Mouse (Mus musculus): ENCODE measurements around the gene Rxfp4. TPM values are rescaled to one million over a fixed set of nuclear protein-coding genes. Genes with fewer than 3 reads are reported as not detected.
A peak's percentile ranks its signal among the peaks of the same experiment; 100 is the strongest.

Gene Rxfp4
- 0.19 TPM in 1 of 2 replicates, not detected in the other for polyA plus RNA-seq (2015; fragmentation: Nextera tagmentation; extraction: Ambion mirVana)

GRCm38 (mm10) chr3:88652846-88653515, at the start of gene Rxfp4:
TSS of gene Rxfp4 (minus strand) at chr3:88653142.
- H3K9ac ChIP-seq = no peak within 1 kb of the TSS
- H3K9me3 ChIP-seq = no peaks in the 10 kb centered on the region
- H3K4me2 ChIP-seq = no peak within 1 kb of the TSS
- H3K36me3 ChIP-seq = peaks cover 7% of the 10 kb centered on the region
- H3K4me3 ChIP-seq = no peak within 1 kb of the TSS
- peaks cover 27% of the 10 kb centered on the region for H3K4me1 ChIP-seq
- H3K27ac ChIP-seq = 0 out of 2 replicates have a peak within 1 kb of the TSS, but pooled peaks have one; percentile 23
- ATAC-seq (ENCODE audit: insufficient number of reproducible peaks, low FRiP score, low TSS enrichment, low read depth) = no peak
- H3K27me3 ChIP-seq = no peaks in the 10 kb centered on the region
- 82% methylated on average over 17 of the region's 17 CpGs for WGBS

- H3K9me3 ChIP-seq = no peaks in the 10 kb centered on the region
- H3K27ac ChIP-seq = no peak overlapping the region
- H3K27me3 ChIP-seq = no peaks in the 10 kb centered on the region
- ATAC-seq (ENCODE audit: insufficient number of reproducible peaks, low FRiP score, low TSS enrichment, low read depth) = no peak
- no peak overlapping the region for H3K4me3 ChIP-seq
- H3K4me1 ChIP-seq = no peaks in the 10 kb centered on the region
- no peak overlapping the region for H3K4me2 ChIP-seq
- WGBS = 71% methylated on average over 3 of the region's 3 CpGs
- no peak overlapping the region for H3K9ac ChIP-seq
- peaks cover 85% of the 10 kb centered on the region for H3K36me3 ChIP-seq
These were observed 48.3 kb upstream of the Rxfp4 start for GRCm38 (mm10) chr3:88701222-88701621.

- Histone ChIP-seq H3K9ac (no peak overlapping the region), H3K27me3 (no peaks in the 10 kb centered on the region), H3K4me1 (no peaks in the 10 kb centered on the region), H3K4me3 (no peak overlapping the region), H3K27ac (no peak overlapping the region), H3K9me3 (no peaks in the 10 kb centered on the region), H3K36me3 (peaks cover 87% of the 10 kb centered on the region), H3K4me2 (no peak overlapping the region)
- WGBS = 77% methylated on average over 3 of the region's 3 CpGs
- no peak for ATAC-seq (ENCODE audit: insufficient number of reproducible peaks, low FRiP score, low TSS enrichment, low read depth)
These were observed 47.3 kb upstream of the Rxfp4 start for GRCm38 (mm10) chr3:88700247-88700646.

GRCm38 (mm10) chr3:88698834-88699233, 45.9 kb upstream of the Rxfp4 start:
- WGBS = 94% methylated on average over 6 of the region's 6 CpGs
- no peak overlapping the region for H3K4me2 ChIP-seq
- no peaks in the 10 kb centered on the region for H3K4me1 ChIP-seq
- H3K36me3 ChIP-seq = peaks cover 91% of the 10 kb centered on the region
- H3K9me3 ChIP-seq = no peaks in the 10 kb centered on the region
- no peak overlapping the region for H3K9ac ChIP-seq
- ATAC-seq (ENCODE audit: insufficient number of reproducible peaks, low FRiP score, low TSS enrichment, low read depth) = no peak
- H3K4me3 ChIP-seq = no peak overlapping the region
- H3K27ac ChIP-seq = no peak overlapping the region
- H3K27me3 ChIP-seq = no peaks in the 10 kb centered on the region

GRCm38 (mm10) chr3:88698051-88698450, 45.1 kb upstream of the Rxfp4 start:
- Histone ChIP-seq H3K4me1 (no peaks in the 10 kb centered on the region), H3K4me2 (no peak overlapping the region), H3K4me3 (no peak overlapping the region), H3K36me3 (peaks cover 91% of the 10 kb centered on the region), H3K9ac (no peak overlapping the region), H3K9me3 (no peaks in the 10 kb centered on the region), H3K27me3 (no peaks in the 10 kb centered on the region), H3K27ac (no peak overlapping the region)
- ATAC-seq (ENCODE audit: insufficient number of reproducible peaks, low FRiP score, low TSS enrichment, low read depth) = no peak
- 94% methylated on average over 1 of the region's 1 CpGs for WGBS

GRCm38 (mm10) chr3:88695545-88695944, 42.6 kb upstream of the Rxfp4 start:
- Histone ChIP-seq H3K27me3 (no peaks in the 10 kb centered on the region), H3K27ac (no peak overlapping the region), H3K4me2 (no peak overlapping the region), H3K4me3 (no peak overlapping the region), H3K4me1 (no peaks in the 10 kb centered on the region), H3K9ac (no peak overlapping the region), H3K36me3 (peaks cover 94% of the 10 kb centered on the region), H3K9me3 (no peaks in the 10 kb centered on the region)
- no peak for ATAC-seq (ENCODE audit: insufficient number of reproducible peaks, low FRiP score, low TSS enrichment, low read depth)

- Histone ChIP-seq H3K4me3 (no peak overlapping the region), H3K9me3 (no peaks in the 10 kb centered on the region), H3K27me3 (no peaks in the 10 kb centered on the region), H3K4me2 (no peak overlapping the region), H3K36me3 (peaks cover 59% of the 10 kb centered on the region), H3K4me1 (peaks cover 12% of the 10 kb centered on the region), H3K9ac (no peak overlapping the region), H3K27ac (no peak overlapping the region)
- WGBS = 77% methylated on average over 5 of the region's 5 CpGs
- no peak for ATAC-seq (ENCODE audit: insufficient number of reproducible peaks, low FRiP score, low TSS enrichment, low read depth)
These were observed 36.1 kb upstream of the Rxfp4 start for GRCm38 (mm10) chr3:88689079-88689478.

- Histone ChIP-seq H3K27ac (peak overlapping the region; percentile 100), H3K4me3 (peak overlapping the region; percentile 84), H3K9ac (peak overlapping the region; percentile 99), H3K4me2 (peak overlapping the region; percentile 75), H3K9me3 (no peaks in the 10 kb centered on the region), H3K4me1 (peaks cover 12% of the 10 kb centered on the region), H3K36me3 (peaks cover 42% of the 10 kb centered on the region), H3K27me3 (no peaks in the 10 kb centered on the region)
- 38% methylated on average over 13 of the region's 13 CpGs for WGBS
- no peak for ATAC-seq (ENCODE audit: insufficient number of reproducible peaks, low FRiP score, low TSS enrichment, low read depth)
These were observed 34.0 kb upstream of the Rxfp4 start for GRCm38 (mm10) chr3:88686734-88687611.

- Histone ChIP-seq H3K9me3 (no peaks in the 10 kb centered on the region), H3K4me3 (peak overlapping the region; percentile 84), H3K9ac (peak overlapping the region; percentile 99), H3K4me2 (peak overlapping the region; percentile 75), H3K27me3 (no peaks in the 10 kb centered on the region), H3K4me1 (peaks cover 12% of the 10 kb centered on the region), H3K36me3 (peaks cover 33% of the 10 kb centered on the region), H3K27ac (peak overlapping the region; percentile 100)
- under 1% methylated on average over 45 of the region's 45 CpGs for WGBS
- peak; percentile 66 for ATAC-seq (ENCODE audit: insufficient number of reproducible peaks, low FRiP score, low TSS enrichment, low read depth)
These were observed 33.1 kb upstream of the Rxfp4 start for GRCm38 (mm10) chr3:88685958-88686451.

GRCm38 (mm10) chr3:88684980-88685941, 32.3 kb upstream of the Rxfp4 start, which contains the start of gene Khdc4:
TSS of gene Khdc4 (plus strand) at chr3:88685803.
- peak; percentile 99 for ATAC-seq (ENCODE audit: insufficient number of reproducible peaks, low FRiP score, low TSS enrichment, low read depth)
- H3K27ac ChIP-seq = peak within 1 kb of the TSS; percentile 100

More at GRCm38 (mm10) chr3:88684980-88685941, 32.3 kb upstream of the Rxfp4 start, which contains the start of gene Khdc4:
- H3K4me2 ChIP-seq = peak within 1 kb of the TSS; percentile 75
- no peaks in the 10 kb centered on the region for H3K27me3 ChIP-seq
- H3K9ac ChIP-seq = peak within 1 kb of the TSS; percentile 99
- WGBS = under 1% methylated on average over 47 of the region's 47 CpGs
- H3K4me3 ChIP-seq = peak within 1 kb of the TSS; percentile 84
- H3K4me1 ChIP-seq = peaks cover 12% of the 10 kb centered on the region
- H3K36me3 ChIP-seq = peaks cover 26% of the 10 kb centered on the region
- no peaks in the 10 kb centered on the region for H3K9me3 ChIP-seq
